Mouse (Mus musculus): ENCODE results near the gene Myo1g.

Gene Myo1g

GRCm38 (mm10) chr11:6489257-6489656 is 31.5 kb downstream of the Myo1g start:
- DNase-seq (ENCODE audit: low read depth, low spot score) = peak; percentile 74

GRCm38 (mm10) chr11:6488041-6488684 is 32.6 kb downstream of the Myo1g start:
- DNase-seq (ENCODE audit: low read depth, low spot score) = peak; percentile 53

- peak; percentile 84 for DNase-seq (ENCODE audit: low read depth, low spot score)
These were observed 33.3 kb downstream of the Myo1g start for GRCm38 (mm10) chr11:6487496-6487895.

- DNase-seq (ENCODE audit: low read depth, low spot score) = peak; percentile 69
These were observed 33.8 kb downstream of the Myo1g start for GRCm38 (mm10) chr11:6486916-6487315.

DNA sequence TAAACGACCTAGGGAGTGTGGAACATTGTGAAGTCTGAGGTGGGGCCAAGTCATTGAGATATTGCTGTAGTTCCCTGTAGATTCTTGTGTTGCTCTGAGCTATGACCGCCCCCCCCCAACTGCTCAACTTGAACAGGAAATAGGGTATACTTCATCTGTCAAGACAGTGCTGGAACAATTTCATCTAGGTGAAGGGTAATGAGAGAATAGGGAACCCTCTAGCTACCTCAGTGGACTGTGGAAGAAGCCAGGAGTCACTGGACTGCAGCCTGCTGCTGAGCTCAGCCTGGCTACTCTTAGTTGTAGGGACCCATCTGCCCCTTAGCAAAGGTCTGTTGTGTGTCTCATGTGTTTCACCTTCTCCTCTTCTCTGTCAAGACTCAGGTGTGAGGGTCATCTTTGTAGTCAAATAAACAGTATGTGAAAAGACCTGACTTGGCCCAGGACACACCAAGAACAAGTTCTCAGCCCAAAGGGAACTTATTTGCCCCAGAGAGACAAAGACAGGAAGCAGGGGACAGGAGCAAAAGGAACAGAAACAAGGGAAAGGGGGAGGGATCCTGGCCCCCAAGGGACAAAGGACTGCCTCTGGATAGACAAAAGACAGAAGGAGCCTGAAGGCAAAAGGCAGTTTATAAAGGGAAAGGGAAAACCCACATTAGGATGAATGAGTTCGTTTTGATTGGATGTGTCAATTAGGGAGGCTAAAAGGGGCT is 36.4 kb downstream of the Myo1g start:
- DNase-seq (ENCODE audit: low read depth, low spot score) = no peak

GRCm38 (mm10) chr11:6483103-6483502 is 37.7 kb downstream of the Myo1g start:
- DNase-seq (ENCODE audit: low read depth, low spot score) = no peak

DNA sequence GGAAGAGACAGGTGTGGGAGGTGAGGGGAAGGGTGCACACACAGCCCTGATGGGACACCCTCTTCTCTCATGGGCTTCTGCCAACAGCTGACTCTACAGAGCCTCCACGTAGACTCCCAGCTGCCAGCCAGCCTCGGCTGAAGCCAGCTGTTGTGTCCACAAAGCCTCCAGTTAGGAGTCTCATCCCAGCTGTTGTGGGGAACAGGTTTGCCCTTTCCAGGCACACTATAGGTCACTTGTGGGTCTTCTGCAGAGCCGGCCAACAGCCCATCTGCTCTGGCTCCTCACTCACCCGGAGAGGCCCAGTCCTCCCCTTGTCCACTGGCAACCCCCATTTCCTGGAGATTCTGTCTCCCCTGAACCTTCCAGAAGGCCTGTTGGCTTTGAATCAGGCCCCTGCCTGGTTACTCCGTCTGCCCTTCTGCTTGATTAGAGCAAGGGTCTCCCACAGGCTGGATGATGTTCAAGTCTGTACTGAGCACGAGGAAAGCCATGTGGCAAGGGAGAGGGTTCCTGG is 39.0 kb downstream of the Myo1g start:
- no peak for DNase-seq (ENCODE audit: low read depth, low spot score)

DNA sequence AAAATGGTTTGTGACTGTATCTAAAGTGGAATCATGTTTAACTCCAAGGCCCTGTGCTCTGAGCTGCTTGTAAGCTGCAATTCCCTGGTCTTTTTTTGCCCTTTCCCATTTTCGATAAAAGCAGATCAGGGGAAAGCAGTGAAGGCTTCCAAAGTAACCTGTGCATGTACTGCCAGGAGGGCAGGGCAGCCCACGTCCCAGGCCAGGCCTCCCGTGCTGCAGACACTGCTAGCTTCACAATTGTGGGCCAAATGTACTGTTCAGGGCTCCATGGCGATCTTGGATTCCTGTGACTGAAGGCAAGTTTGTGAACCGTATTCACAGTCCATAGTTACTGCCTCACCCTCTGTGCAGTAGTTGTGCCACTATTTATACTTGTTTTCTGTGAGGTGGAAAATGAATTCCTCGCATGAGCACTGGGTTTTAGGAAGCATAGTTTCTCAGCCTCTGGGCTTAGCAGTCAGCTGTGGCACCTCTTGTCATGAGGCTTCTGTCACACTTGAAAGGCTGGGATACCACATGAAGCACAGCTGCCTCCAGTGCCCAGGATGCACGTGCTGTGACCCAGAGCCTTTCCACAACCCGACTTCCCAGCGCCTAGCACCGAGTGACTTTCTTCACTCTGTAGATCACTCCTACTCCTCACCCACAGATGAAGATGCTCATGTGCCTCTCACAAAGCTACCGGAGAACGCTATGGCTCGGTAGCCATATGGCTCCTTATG is 39.9 kb downstream of the Myo1g start:
- DNase-seq (ENCODE audit: low read depth, low spot score) = no peak

DNA sequence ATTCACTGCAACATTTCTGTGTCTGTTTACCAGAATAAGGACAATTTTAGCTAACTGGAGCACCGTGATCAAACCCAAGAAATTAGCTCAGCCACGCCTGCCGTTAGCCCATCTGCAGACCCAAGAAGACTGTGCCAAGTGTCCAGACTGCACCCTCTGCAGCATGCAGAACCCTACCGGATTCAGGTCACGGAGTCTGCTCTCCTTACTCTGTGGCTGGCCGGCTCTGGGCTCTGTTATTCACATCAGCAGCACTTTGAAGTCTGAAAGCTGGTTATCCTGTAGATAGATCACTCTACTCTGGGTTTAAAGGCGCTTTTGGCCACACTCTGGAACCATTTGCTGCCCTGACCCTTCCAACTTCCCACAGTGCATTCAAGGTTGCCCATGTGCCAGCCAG is 40.6 kb downstream of the Myo1g start:
- DNase-seq (ENCODE audit: low read depth, low spot score) = no peak

DNA sequence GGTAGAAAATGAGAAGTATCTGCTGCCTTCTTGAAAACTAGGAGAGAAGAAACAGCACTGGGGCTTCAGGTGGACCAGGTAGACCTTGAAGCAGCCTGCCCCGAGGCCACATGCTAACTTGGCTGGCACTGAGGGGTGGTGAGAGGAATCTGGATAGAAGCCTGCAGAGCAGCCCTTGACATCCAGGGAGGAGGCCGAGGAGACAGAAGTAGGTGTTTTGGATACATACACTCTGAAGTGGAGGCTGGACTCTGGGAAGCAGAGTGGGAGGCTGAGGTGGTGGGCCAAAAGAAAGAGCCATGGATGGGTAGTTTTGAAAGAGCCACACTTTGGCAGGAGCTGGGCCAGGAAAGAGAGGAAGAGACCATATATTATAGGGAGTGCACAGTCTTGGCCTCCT is 41.5 kb downstream of the Myo1g start:
- DNase-seq (ENCODE audit: low read depth, low spot score) = no peak

GRCm38 (mm10) chr11:6477350-6477749 is 43.4 kb downstream of the Myo1g start:
- no peak for DNase-seq (ENCODE audit: low read depth, low spot score)

GRCm38 (mm10) chr11:6476876-6477275 is 43.9 kb downstream of the Myo1g start:
- peak; percentile 35 for DNase-seq (ENCODE audit: low read depth, low spot score)

DNA sequence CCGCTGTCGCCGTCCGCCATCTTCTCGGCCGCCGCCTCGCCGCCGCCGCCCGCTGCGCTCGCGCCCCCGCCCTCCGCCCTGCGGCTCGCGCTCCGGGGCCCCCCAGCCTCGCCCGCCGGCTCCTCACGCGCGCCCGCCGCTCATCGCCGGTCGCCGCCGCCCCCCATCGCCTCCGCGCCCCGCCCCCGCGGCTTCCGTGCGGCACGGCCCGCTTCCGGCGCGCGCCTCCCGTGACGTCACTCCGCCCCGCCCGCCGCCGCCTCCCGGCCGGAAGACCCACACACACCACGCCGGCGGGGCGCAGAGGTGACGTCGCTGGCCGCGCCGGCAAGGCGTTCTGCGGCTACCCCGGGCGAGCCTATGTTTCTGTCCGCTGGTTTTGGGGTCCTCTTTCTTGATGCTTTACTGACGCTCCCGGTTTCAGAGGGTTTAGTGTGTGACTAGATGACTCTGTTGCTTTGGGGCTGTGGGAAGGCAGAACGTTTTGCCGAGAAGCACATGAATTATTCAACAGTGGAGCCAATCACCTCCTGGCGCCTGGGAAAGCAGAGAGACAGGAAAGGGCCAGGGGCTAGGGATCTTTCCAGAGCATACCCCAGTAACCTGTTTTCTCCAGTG is 44.8 kb downstream of the Myo1g start, which contains the start of gene Purb:
Gene Purb (minus strand): TSS at position 51 of the 618 bp plus-strand sequence.
- DNase-seq (ENCODE audit: low read depth, low spot score) = peak; percentile 89

- DNase-seq (ENCODE audit: low read depth, low spot score) = peak; percentile 56
These were observed 45.7 kb downstream of the Myo1g start for GRCm38 (mm10) chr11:6474874-6475731.

GRCm38 (mm10) chr11:6474381-6474780 is 46.4 kb downstream of the Myo1g start:
- DNase-seq (ENCODE audit: low read depth, low spot score) = no peak

- DNase-seq (ENCODE audit: low read depth, low spot score) = no peak
These were observed 48.7 kb downstream of the Myo1g start for GRCm38 (mm10) chr11:6472076-6472475.

- no peak for DNase-seq (ENCODE audit: low read depth, low spot score)
These were observed 49.3 kb downstream of the Myo1g start for GRCm38 (mm10) chr11:6471493-6471892.

DNA sequence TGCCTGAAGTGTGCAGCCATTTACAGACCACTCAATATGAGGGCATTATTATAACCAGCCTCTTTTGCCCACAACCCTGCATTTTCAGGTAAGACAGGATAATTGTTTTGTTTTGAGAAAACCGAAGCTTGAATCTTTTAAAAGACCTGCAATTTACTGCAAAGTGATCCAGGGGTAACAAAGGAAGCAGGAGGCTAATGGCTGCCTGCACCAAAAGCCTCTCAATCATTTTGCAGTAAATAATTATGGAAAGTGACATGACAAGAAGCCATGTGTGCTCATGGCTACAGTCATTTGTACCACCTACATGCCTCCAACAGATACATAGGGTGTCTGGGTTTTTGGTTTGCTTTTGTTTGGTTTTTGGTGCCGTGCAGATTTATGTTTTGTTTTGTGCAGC is 49.7 kb downstream of the Myo1g start:
- no peak for DNase-seq (ENCODE audit: low read depth, low spot score)

- no peak for DNase-seq (ENCODE audit: low read depth, low spot score)
These were observed 52.2 kb downstream of the Myo1g start for GRCm38 (mm10) chr11:6468541-6468940.

- peak; percentile 78 for DNase-seq (ENCODE audit: low read depth, low spot score)
These were observed 55.6 kb downstream of the Myo1g start for GRCm38 (mm10) chr11:6465122-6465521.
